Mouse (Mus musculus) spleen, adult 2 months (tissue): ENCODE measurements around the gene Acsbg1. TPM values are rescaled to one million over a fixed set of nuclear protein-coding genes. Genes with fewer than 3 reads are reported as not detected.

Source experiments
- DNase-seq, 2 experiments: peaks; one replicate each; pipeline versions ENCODE4 v3.0.0 to v3.0.0-alpha.2; 2012 to 2021; ENCODE audit warnings: low spot score in 2 of 2, low read depth in 1 of 2
- H3K27ac ChIP-seq: fragments of 200-500 bp; 2 replicates; pipeline ENCODE4 v1.5.1; 2012; ENCODE audit warnings: low read length, inconsistent platforms; ENCODE audit not compliant: insufficient read depth
- H3K27me3 ChIP-seq: fragments of 200-500 bp; 2 replicates; pipeline ENCODE4 v1.6.1; 2012; ENCODE audit warnings: mild to moderate bottlenecking, moderate library complexity, low read length, inconsistent platforms; ENCODE audit not compliant: control insufficient read depth, insufficient read depth
- H3K36me3 ChIP-seq: fragments of 200-500 bp; 2 replicates; pipeline ENCODE4 v1.6.1; 2012; ENCODE audit warnings: mild to moderate bottlenecking, low read length, inconsistent platforms; ENCODE audit not compliant: control insufficient read depth, insufficient read depth
- H3K4me1 ChIP-seq: fragments of 200-500 bp; 2 replicates; pipeline ENCODE4 v1.6.1; 2011; ENCODE audit warnings: inconsistent platforms; ENCODE audit not compliant: control insufficient read depth, insufficient read depth, insufficient read length
- H3K4me3 ChIP-seq: fragments of 200-500 bp; 2 replicates; pipeline ENCODE4 v1.5.1; 2011; ENCODE audit warnings: mild to moderate bottlenecking, inconsistent platforms; ENCODE audit not compliant: insufficient read depth, insufficient read length; ENCODE audit errors: extremely low read depth
- CTCF ChIP-seq: fragments of 200-500 bp; IDR thresholded peaks from 2 replicates; pipeline ENCODE4 v1.5.1; 2011; ENCODE audit warnings: mild to moderate bottlenecking, inconsistent platforms; ENCODE audit not compliant: insufficient read depth, insufficient read length, insufficient replicate concordance; ENCODE audit errors: extremely low read depth
- POLR2A ChIP-seq: fragments of 200-500 bp; IDR thresholded peaks from 2 replicates; pipeline ENCODE4 v1.6.1; 2011; ENCODE audit warnings: low read depth, low read length, inconsistent platforms
- WGBS: fragments of 180-500 bp; shearing (Covaris S2); methylation state at CpG from one replicate; pipeline ENCODE4 v1.1.7; 2018; 5-methylcytosine and 5-hydroxymethylcytosine counted together
- polyA plus RNA-seq: library from polyadenylated mRNA; depleted of rRNA; stranded (reverse); fragments of >200 nt; gene quantifications from 2 replicates; pipeline ENCODE4 v1.2.3, GENCODE M21; 2012

Gene Acsbg1
- polyA plus RNA-seq, 1 experiment: 3.2 TPM

DNA sequence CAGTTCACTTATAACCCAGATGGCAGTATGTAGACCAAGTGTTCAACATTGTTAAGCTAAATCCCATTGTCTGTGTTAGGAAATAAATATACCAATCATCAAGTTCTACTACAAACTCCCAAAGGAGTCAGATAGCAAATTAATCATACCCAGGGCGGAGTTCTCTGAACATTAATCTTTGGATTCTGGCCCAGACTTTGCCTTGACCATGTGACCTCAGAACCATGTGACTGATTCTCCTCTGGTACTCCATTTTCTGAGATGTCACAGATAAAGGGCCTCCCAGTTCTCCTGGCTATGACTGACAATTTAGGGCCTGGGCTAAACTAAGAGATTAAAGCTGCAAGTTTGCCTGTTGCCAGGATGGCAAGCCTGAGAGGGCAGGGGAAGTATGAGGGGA, 12.3 kb downstream of the Acsbg1 start:
- no peak overlapping the region for H3K4me3 ChIP-seq
- WGBS: 84% methylated on average over 1 of the region's 1 CpGs
- H3K27ac ChIP-seq: no peak overlapping the region
- no peaks in the 10 kb centered on the region for H3K27me3 ChIP-seq
- H3K36me3 ChIP-seq: no peaks in the 10 kb centered on the region
- H3K4me1 ChIP-seq: peaks cover 3% of the 10 kb centered on the region; the same call in 1 of the 2 replicates
- DNase-seq: no peak
- TF ChIP-seq CTCF: no peak

DNA sequence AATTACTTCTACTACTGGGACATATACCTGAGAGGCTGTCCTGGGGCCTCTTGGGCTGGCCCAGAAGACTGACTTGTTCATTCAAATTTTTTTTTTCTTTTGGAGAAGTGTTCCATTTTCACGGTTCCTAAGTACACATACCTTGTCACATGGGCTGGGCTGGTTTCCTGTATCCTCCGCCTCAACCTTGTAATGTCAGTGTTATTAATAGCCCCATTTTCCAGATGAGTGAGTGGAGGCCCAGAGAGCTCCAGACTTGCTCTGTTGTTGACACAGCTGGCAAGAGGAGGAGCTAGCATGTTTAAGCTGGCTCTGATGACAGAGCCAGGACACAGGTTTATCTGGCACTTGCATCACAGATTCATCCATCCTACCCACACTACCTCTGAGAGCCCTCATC, 14.2 kb downstream of the Acsbg1 start:
- no peak overlapping the region for H3K4me3 ChIP-seq
- peaks cover 9% of the 10 kb centered on the region; the same call in 1 of the 2 replicates for H3K4me1 ChIP-seq
- H3K27ac ChIP-seq: no peak overlapping the region
- H3K36me3 ChIP-seq: no peaks in the 10 kb centered on the region
- 20% methylated on average over 2 of the region's 2 CpGs for WGBS
- no peaks in the 10 kb centered on the region for H3K27me3 ChIP-seq
- no peak for DNase-seq
- TF ChIP-seq CTCF (no peak), POLR2A (no peak)

DNA sequence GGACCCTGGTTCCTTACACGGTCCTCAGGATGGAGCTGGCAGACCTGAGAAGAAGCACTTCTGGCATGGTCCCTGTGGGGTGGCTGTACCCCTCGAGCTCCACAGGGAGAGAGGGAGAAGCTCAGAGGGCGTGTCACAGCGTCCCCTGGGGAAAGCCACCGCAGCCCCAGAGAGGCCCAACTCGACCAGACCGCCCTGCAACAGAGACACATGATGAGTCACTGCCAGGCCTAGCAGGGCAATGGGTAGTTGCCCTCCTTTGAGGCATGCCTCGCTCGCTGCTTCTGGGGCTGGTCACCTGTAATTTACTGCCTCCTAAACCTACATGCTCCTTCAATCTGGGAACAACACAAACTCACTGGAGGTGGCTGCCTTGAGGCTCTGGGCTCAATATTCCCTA, 15.4 kb downstream of the Acsbg1 start:
- Histone ChIP-seq H3K4me1 (peaks cover 9% of the 10 kb centered on the region; the same call in 1 of the 2 replicates), H3K27ac (no peak overlapping the region), H3K4me3 (no peak overlapping the region), H3K27me3 (no peaks in the 10 kb centered on the region), H3K36me3 (no peaks in the 10 kb centered on the region)
- 44% methylated on average over 9 of the region's 9 CpGs for WGBS
- TF ChIP-seq CTCF (no peak), POLR2A (no peak)
- no peak for DNase-seq

DNA sequence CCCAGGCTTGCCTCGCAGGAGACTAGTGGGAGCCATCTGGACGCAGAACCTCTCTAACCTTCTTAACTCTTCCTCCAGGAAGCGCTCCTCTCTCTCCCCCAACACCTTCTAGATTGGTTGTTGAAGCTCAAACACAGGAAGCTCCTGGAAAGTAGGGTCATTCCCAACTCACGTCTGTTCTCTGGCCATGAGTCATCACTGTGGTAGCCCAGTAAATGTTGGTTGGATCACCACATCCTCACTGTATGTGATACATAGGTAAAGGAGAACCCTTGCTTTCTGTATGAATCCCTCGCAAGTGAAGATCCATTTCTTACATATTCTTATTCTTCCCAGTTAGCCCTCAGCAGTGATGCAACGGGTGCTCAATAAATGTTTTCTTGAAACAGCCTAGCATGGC, 16.1 kb downstream of the Acsbg1 start:
- TF ChIP-seq CTCF: no peak
- no peak for TF ChIP-seq POLR2A
- WGBS: 73% methylated on average over 6 of the region's 6 CpGs
- DNase-seq: no peak
- no peak overlapping the region for H3K4me3 ChIP-seq
- no peaks in the 10 kb centered on the region for H3K36me3 ChIP-seq
- no peak overlapping the region for H3K27ac ChIP-seq
- no peaks in the 10 kb centered on the region for H3K27me3 ChIP-seq
- peaks cover 9% of the 10 kb centered on the region; the same call in 1 of the 2 replicates for H3K4me1 ChIP-seq

DNA sequence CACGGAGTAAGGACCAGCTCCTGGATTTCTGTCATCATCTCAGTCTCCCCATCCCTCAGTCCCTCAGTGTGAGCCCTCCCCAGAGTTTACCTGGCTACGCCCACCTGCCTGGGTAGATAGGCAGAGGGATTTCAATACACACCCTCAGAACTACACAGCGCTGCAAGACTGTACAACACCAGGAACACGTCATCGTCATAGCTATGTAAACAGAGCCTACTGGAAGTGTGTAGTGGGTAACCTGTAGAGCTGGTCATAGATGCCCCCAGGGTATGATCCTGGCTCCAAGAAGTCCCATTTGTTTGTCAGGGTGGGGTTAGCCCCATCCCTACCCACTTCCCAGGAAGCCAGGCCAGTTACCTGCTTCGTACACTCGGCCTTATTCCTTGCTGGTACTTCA, 18.5 kb downstream of the Acsbg1 start:
- H3K36me3 ChIP-seq: no peaks in the 10 kb centered on the region
- DNase-seq: no peak
- TF ChIP-seq POLR2A (no peak), CTCF (no peak)

DNA sequence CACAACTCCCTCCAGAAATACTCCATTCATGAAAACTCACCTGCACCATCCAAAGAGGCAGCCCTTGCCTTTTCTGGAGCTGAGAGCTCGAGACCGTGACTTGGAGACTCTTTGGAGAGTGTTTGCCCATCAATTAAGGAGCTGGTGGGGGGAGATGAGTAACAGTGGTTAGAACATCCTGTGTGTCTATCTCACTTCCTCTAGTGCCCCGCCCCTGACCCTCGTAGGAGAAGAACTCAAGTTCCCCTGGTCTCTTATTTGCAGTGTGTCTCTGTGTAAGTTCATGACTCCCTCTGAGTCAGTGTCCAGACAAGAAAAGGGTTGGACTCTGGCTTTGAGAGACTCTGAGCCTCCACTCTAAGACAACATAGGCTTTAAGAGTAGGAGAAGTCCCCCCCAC, 19.1 kb downstream of the Acsbg1 start:
- peak overlapping the region; percentile 3; the same call in 1 of the 2 replicates for H3K4me3 ChIP-seq
- 0 out of 2 replicates have a peak overlapping the region, but pooled peaks have one; percentile 19 for H3K27ac ChIP-seq
- 15% methylated on average over 4 of the region's 4 CpGs for WGBS
- TF ChIP-seq CTCF: no peak
- no peak for TF ChIP-seq POLR2A
- DNase-seq: peak in 1 of 2 experiments; percentile 23
- no peaks in the 10 kb centered on the region for H3K36me3 ChIP-seq
- peaks cover 8% of the 10 kb centered on the region; the same call in 1 of the 2 replicates for H3K4me1 ChIP-seq
- H3K27me3 ChIP-seq: no peaks in the 10 kb centered on the region

More for the DNA sequence above, 18.5 kb downstream of the Acsbg1 start:
- 96% methylated on average over 7 of the region's 7 CpGs for WGBS
- H3K27me3 ChIP-seq: no peaks in the 10 kb centered on the region
- H3K4me3 ChIP-seq: no peak overlapping the region
- peaks cover 9% of the 10 kb centered on the region; the same call in 1 of the 2 replicates for H3K4me1 ChIP-seq
- no peak overlapping the region for H3K27ac ChIP-seq

DNA sequence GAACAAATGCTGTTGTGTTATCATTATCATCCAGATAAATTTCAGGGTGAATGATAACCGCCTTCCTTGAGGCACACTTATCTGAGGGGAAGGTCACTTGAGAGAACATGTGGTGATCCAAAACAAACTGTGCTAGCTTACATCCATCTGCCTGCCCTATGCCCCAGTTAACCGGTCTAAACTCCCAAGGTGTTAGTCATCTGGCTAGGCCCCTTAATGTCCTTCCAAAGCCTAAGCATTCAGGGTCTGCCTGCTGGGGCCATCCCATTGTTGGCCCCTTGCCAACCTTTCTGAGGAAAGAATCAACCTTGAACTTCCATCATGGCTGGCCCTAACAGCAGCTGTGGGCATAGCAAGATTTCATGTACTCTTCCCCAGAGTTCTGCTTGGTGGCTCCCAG, 19.5 kb downstream of the Acsbg1 start:
- 0 out of 2 replicates have a peak overlapping the region, but pooled peaks have one; percentile 19 for H3K27ac ChIP-seq
- DNase-seq: no peak
- no peak for TF ChIP-seq POLR2A
- no peak for TF ChIP-seq CTCF
- H3K27me3 ChIP-seq: no peaks in the 10 kb centered on the region
- peak overlapping the region; percentile 3; the same call in 1 of the 2 replicates for H3K4me3 ChIP-seq
- no peaks in the 10 kb centered on the region for H3K36me3 ChIP-seq
- 86% methylated on average over 2 of the region's 2 CpGs for WGBS
- H3K4me1 ChIP-seq: peaks cover 6% of the 10 kb centered on the region; the same call in 1 of the 2 replicates
